Mouse (Mus musculus) liver, postnatal 0 days (tissue): ENCODE measurements around the gene Cstf1. TPM values are rescaled to one million over a fixed set of nuclear protein-coding genes. Genes with fewer than 3 reads are reported as not detected.

ENCODE experiments used
- ATAC-seq: fragments of 200-750 bp; cut with Nextera tagmentation; 2 replicates; pipeline ENCODE4 v1.8.0; 2017; ENCODE audit warnings: mild to moderate bottlenecking, moderate library complexity
- DNase-seq: peaks from one replicate; pipeline ENCODE4 v3.0.0-alpha.2; 2016
- H3K27ac ChIP-seq: fragments of 300-500 bp; sonication (generic); 2 replicates; pipeline ENCODE4 v1.5.1; 2014; ENCODE audit warnings: antibody characterized with exemption, moderate library complexity, mild to moderate bottlenecking, low read depth
- H3K27me3 ChIP-seq: fragments of 300-500 bp; sonication (generic); 2 replicates; pipeline ENCODE4 v1.6.1; 2014; ENCODE audit warnings: low read length, control low read depth, mixed read lengths; ENCODE audit not compliant: insufficient read depth
- H3K36me3 ChIP-seq: fragments of 300-500 bp; sonication (generic); replicated peaks from 2 replicates; pipeline ENCODE4 v1.6.1; 2014; ENCODE audit warnings: mild to moderate bottlenecking, control low read depth, low read length, moderate library complexity, mixed read lengths; ENCODE audit not compliant: insufficient read depth
- H3K4me1 ChIP-seq: fragments of 300-500 bp; sonication (generic); 2 replicates; pipeline ENCODE4 v1.6.1; 2014; ENCODE audit warnings: antibody characterized with exemption, mild to moderate bottlenecking, control low read depth; ENCODE audit not compliant: insufficient read depth
- H3K4me2 ChIP-seq: fragments of 300-500 bp; sonication (generic); 2 replicates; pipeline ENCODE4 v1.6.1; 2014; ENCODE audit warnings: low read depth, mild to moderate bottlenecking, low read length, moderate library complexity, mixed read lengths
- H3K4me3 ChIP-seq: fragments of 300-500 bp; sonication (generic); 2 replicates; pipeline ENCODE4 v1.5.1; 2014; ENCODE audit warnings: low read depth, low read length
- H3K9ac ChIP-seq: fragments of 300-500 bp; sonication (generic); replicated peaks from 2 replicates; pipeline ENCODE4 v1.6.1; 2014; ENCODE audit warnings: mild to moderate bottlenecking, moderate library complexity
- H3K9me3 ChIP-seq: fragments of 300-500 bp; sonication (generic); 2 replicates; pipeline ENCODE4 v1.6.1; 2016; ENCODE audit warnings: mild to moderate bottlenecking, control low read depth, low read length, mixed read lengths
- CTCF ChIP-seq: sonication (generic); IDR thresholded peaks from 2 replicates; pipeline ENCODE4 v1.5.1; 2016; ENCODE audit warnings: antibody characterized with exemption, low read depth
- EP300 ChIP-seq: IDR thresholded peaks from 2 replicates; pipeline ENCODE4 v1.6.1; 2016; ENCODE audit warnings: antibody characterized with exemption, low read depth, mild to moderate bottlenecking
- WGBS: fragments of 180-500 bp; shearing (Covaris S2); extraction: QIAGEN DNeasy Blood & Tissue Kit; methylation state at CpG from one replicate; pipeline ENCODE4 v1.1.7; 2014; ENCODE audit not compliant: insufficient replicate concordance; 5-methylcytosine and 5-hydroxymethylcytosine counted together
- polyA plus RNA-seq: library from polyadenylated mRNA; unstranded; fragments of >200 nt; fragmentation: Nextera tagmentation; extraction: Ambion mirVana; gene quantifications from 2 replicates; pipeline ENCODE4 v1.2.1, GENCODE M21; 2015

Gene Cstf1
- polyA plus RNA-seq, 1 experiment from 2014 or later, result 16.2 TPM

DNA sequence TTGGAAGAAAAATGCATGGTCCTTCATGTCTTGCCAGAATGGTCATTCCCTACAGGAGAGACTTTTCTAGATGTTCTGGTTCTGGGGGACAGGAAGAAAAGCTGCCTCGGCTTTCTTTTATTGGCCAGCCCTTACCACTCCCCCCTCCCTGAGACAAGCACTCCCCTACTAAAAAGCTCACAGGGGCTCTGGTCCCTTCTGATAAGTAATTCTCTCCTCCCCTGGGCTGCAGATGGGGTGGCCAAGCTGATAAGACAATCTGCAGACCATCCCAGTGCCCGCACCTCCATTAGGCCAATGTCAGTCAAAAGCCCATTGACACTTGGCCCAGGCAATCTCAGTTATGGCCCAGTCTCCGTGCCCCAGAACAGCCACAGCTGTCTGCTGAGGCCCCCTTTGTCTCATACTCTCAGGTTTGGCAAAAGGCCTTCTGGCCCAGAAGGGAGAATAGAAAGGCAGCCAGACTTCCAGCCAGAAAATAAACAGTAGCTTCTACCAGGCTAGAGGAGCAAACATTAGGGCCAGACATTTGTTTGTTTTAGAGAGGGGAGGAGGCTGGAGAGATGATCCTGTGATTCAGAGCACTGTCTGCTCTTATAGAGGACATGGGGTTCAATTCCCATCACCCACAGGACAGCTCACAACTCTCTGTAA, 22.1 kb upstream of the Cstf1 start:
- Histone ChIP-seq H3K4me1 (peaks cover 35% of the 10 kb centered on the region), H3K36me3 (peaks cover 25% of the 10 kb centered on the region), H3K9me3 (no peaks in the 10 kb centered on the region), H3K27ac (peak overlapping the region; percentile 93), H3K27me3 (no peaks in the 10 kb centered on the region), H3K9ac (peak overlapping the region; percentile 95), H3K4me3 (peak overlapping the region; percentile 98), H3K4me2 (peak overlapping the region; percentile 82)
- TF ChIP-seq EP300 (peak; percentile 96), CTCF (no peak)
- ATAC-seq (peak; percentile 38), DNase-seq (peak; percentile 70)
- 30% methylated on average over 3 of the region's 3 CpGs for whole genome bisulfite sequencing

GRCm38 (mm10) chr2:172349776-172350175, 20.7 kb upstream of the Cstf1 start:
- H3K27ac ChIP-seq, result peak overlapping the region; percentile 66
- no peaks in the 10 kb centered on the region for H3K27me3 ChIP-seq
- H3K9ac ChIP-seq, result no peak overlapping the region
- no peaks in the 10 kb centered on the region for H3K9me3 ChIP-seq
- peaks cover 39% of the 10 kb centered on the region for H3K36me3 ChIP-seq
- 0 out of 2 replicates have a peak overlapping the region, but pooled peaks have one; percentile 98 for H3K4me3 ChIP-seq
- H3K4me1 ChIP-seq, result peaks cover 34% of the 10 kb centered on the region
- WGBS, result 57% methylated on average over 14 of the region's 14 CpGs
- H3K4me2 ChIP-seq, result peak overlapping the region; percentile 82
- DNase-seq, result peak; percentile 66
- TF ChIP-seq EP300 (no peak), CTCF (no peak)
- no peak for ATAC-seq

GRCm38 (mm10) chr2:172350773-172351172, 19.7 kb upstream of the Cstf1 start:
- DNase-seq (peak; percentile 62), ATAC-seq (no peak; the same call in 1 of the 2 replicates)
- WGBS, result 65% methylated on average over 8 of the region's 8 CpGs
- Histone ChIP-seq H3K36me3 (peaks cover 49% of the 10 kb centered on the region), H3K27ac (peak overlapping the region; percentile 66), H3K4me3 (0 out of 2 replicates have a peak overlapping the region, but pooled peaks have one; percentile 6), H3K4me1 (peaks cover 31% of the 10 kb centered on the region), H3K9ac (no peak overlapping the region), H3K9me3 (no peaks in the 10 kb centered on the region), H3K27me3 (no peaks in the 10 kb centered on the region), H3K4me2 (peak overlapping the region; percentile 82)
- no peak for TF ChIP-seq EP300
- no peak for TF ChIP-seq CTCF

DNA sequence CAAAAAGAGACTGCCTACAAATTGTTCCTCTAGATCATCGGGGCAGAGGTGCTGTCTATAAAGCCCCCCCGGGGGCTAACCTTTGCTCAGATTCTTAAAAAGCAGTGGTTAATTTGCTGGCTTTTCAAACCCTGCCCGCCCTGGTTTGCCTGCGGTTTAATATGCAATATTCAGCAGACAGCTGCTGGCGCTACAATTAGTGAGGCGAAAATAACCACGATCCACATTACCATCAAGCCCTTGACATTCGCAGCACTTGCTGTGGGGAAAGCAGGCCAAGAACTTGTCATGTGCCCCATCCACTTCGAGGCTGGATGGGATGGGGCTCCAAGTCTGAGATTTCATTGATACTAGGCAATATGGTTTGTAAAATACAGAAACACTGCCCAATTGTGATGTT, 17.3 kb upstream of the Cstf1 start:
- Histone ChIP-seq H3K4me1 (peaks cover 31% of the 10 kb centered on the region), H3K4me3 (no peak overlapping the region), H3K4me2 (no peak overlapping the region), H3K27me3 (no peaks in the 10 kb centered on the region), H3K36me3 (peaks cover 73% of the 10 kb centered on the region), H3K27ac (no peak overlapping the region), H3K9ac (no peak overlapping the region), H3K9me3 (no peaks in the 10 kb centered on the region)
- DNase-seq (no peak), ATAC-seq (no peak)
- TF ChIP-seq EP300 (no peak), CTCF (no peak)
- 90% methylated on average over 9 of the region's 9 CpGs for WGBS

DNA sequence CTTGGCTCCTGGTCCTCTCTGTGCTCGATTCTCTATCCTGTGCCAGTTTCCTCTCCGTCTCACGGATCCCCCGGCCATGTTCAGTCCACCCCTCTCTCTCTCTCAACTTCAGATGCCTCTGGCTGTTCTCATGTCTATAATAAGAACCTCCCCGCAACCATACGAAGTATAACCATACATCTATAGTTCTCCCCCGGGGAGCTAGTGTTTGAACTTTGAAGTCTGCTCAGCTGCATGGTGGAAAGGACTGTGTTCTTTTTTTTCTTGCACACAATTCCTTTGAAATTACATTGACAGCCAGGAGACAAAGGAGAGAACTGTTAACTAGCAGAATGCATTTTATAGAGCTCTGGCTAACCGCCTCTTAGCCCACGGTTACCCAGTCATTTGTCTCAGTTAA, 15.7 kb upstream of the Cstf1 start:
- no peak overlapping the region for H3K4me2 ChIP-seq
- TF ChIP-seq EP300, result no peak
- no peak for TF ChIP-seq CTCF
- H3K27ac ChIP-seq, result no peak overlapping the region
- peaks cover 82% of the 10 kb centered on the region for H3K36me3 ChIP-seq
- ATAC-seq (no peak), DNase-seq (no peak)
- no peak overlapping the region for H3K9ac ChIP-seq
- no peaks in the 10 kb centered on the region for H3K27me3 ChIP-seq
- WGBS, result 87% methylated on average over 9 of the region's 9 CpGs
- H3K4me1 ChIP-seq, result peaks cover 15% of the 10 kb centered on the region
- no peak overlapping the region for H3K4me3 ChIP-seq
- H3K9me3 ChIP-seq, result no peaks in the 10 kb centered on the region

DNA sequence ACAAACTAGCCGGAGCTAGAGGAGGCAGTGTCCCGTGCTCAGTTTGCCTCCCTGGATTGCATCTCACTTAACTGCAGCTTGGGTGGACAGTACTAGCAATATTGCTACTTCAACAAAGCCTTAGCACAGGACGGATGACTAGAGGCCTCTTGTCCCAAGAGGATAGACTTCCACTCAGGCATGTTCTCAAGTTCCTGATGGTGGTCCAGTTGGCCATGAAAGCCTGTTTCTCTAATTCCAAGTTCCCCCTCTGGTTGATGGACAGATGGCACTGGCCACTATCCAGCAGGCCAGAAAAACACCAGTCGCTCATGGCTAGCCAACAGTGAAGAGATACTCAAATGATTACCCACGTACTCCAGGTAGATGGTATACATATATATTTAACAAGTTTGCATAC, 14.6 kb upstream of the Cstf1 start:
- no peak overlapping the region for H3K4me3 ChIP-seq
- peaks cover 5% of the 10 kb centered on the region for H3K4me1 ChIP-seq
- ATAC-seq (0 out of 2 replicates have a peak, but pooled peaks have one; percentile 6), DNase-seq (no peak)
- H3K4me2 ChIP-seq, result no peak overlapping the region
- H3K27me3 ChIP-seq, result no peaks in the 10 kb centered on the region
- TF ChIP-seq EP300 (no peak), CTCF (no peak)
- peaks cover 93% of the 10 kb centered on the region for H3K36me3 ChIP-seq
- WGBS, result 89% methylated on average over 5 of the region's 5 CpGs
- no peaks in the 10 kb centered on the region for H3K9me3 ChIP-seq
- no peak overlapping the region for H3K9ac ChIP-seq
- no peak overlapping the region for H3K27ac ChIP-seq
